Mouse (Mus musculus): ENCODE measurements at regions not wholly inside any gene's neighbourhood (a gene's known extent, or its start where the extent isn't known, plus 50 kb on each side); places are given as distances from the start of the nearest gene placed in this dataset.

DNA sequence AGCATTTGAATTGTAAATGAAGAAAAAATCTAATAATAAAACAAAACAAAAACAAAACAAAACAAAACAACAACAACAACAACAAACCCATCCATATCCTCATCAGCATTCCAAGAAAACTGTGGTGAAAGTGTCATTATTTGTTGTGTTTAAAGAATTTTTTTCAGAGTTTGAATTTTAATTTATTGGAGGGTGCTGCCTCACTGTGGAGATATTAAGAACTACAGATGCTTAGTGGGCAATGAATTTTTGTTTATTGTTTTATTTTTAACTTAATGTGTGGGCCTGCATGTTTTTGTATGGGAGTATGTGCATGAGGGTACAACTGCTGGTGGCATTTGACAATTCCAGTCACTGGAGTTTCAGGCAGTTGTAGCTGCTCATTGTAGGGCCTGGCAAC is 147.6 kb upstream of the Manea start:
- no peak for ATAC-seq
- Histone ChIP-seq H3K9ac (replicated peaks; ENCODE audit: low read depth, low read length) (no peak overlapping the region), H3K27me3 (replicated peaks; ENCODE audit: control insufficient read depth, insufficient read depth, low read length) (no peaks in the 10 kb centered on the region), H3K4me2 (ENCODE audit: low read length) (no peak overlapping the region), H3K27ac (ENCODE audit: low read length) (no peak overlapping the region), H3K4me3 (replicated peaks; ENCODE audit: low read length) (no peak overlapping the region), H3K4me1 (replicated peaks; ENCODE audit: control insufficient read depth, insufficient read depth, low read length) (no peaks in the 10 kb centered on the region), H3K36me3 (ENCODE audit: control insufficient read depth, insufficient read depth) (no peaks in the 10 kb centered on the region), H3K9me3 (ENCODE audit: control insufficient read depth, low read length) (no peaks in the 10 kb centered on the region)

DNA sequence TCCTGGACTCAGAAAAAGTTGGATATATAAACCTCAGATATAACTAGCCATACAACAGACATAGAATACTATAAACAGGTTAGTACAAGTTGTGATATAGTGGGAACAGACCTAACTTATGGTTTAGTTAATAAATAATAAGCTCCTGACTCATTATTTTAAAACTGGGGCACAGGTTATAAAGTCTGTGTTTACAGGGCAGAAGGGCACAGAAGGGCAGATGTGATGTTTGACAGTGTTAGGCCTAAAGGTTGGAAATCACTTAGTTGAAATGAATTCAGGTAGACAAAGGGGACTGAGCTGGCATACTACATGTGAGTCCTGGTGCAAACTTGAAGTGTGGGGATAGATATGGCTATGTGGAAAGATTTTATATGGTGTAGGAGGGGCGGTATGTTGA is 128.2 kb upstream of the Manea start:
- Histone ChIP-seq H3K36me3 (ENCODE audit: control insufficient read depth, insufficient read depth) (no peaks in the 10 kb centered on the region), H3K27me3 (replicated peaks; ENCODE audit: control insufficient read depth, insufficient read depth, low read length) (no peaks in the 10 kb centered on the region), H3K9me3 (ENCODE audit: control insufficient read depth, low read length) (no peaks in the 10 kb centered on the region), H3K9ac (replicated peaks; ENCODE audit: low read depth, low read length) (no peak overlapping the region), H3K4me2 (ENCODE audit: low read length) (no peak overlapping the region), H3K4me1 (replicated peaks; ENCODE audit: control insufficient read depth, insufficient read depth, low read length) (no peaks in the 10 kb centered on the region), H3K27ac (ENCODE audit: low read length) (no peak overlapping the region), H3K4me3 (replicated peaks; ENCODE audit: low read length) (no peak overlapping the region)
- 91% methylated on average over 1 of the region's 1 CpGs for WGBS
- no peak for ATAC-seq

GRCm38 (mm10) chr4:26441533-26441932 is 94.8 kb upstream of the Manea start:
- Histone ChIP-seq H3K4me2 (ENCODE audit: low read length) (no peak overlapping the region), H3K9ac (replicated peaks; ENCODE audit: low read depth, low read length) (no peak overlapping the region), H3K36me3 (ENCODE audit: control insufficient read depth, insufficient read depth) (no peaks in the 10 kb centered on the region), H3K27me3 (replicated peaks; ENCODE audit: control insufficient read depth, insufficient read depth, low read length) (no peaks in the 10 kb centered on the region), H3K27ac (ENCODE audit: low read length) (no peak overlapping the region), H3K9me3 (ENCODE audit: control insufficient read depth, low read length) (no peaks in the 10 kb centered on the region), H3K4me3 (replicated peaks; ENCODE audit: low read length) (no peak overlapping the region), H3K4me1 (replicated peaks; ENCODE audit: control insufficient read depth, insufficient read depth, low read length) (no peaks in the 10 kb centered on the region)
- ATAC-seq = no peak
- 70% methylated on average over 1 of the region's 1 CpGs for WGBS

DNA sequence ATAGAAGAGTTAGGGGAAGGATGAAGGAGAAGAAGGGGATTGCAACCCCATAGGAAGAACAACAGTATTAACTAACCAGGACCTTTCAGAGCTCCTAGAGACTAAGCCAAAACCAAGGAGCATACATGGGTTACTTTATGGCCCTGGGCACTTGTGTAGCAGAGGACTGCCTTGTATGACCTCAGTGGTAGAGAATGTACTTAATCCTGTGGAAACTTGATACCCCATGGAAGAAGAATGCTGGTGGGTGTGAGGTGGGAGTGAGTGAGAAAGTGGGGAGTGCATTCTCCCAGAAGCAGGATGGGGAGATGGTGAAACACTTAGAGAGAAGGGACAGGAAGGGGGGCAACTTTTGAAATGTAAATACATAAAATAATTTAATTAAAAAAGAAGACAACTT is 75.4 kb upstream of the Manea start:
- H3K27ac ChIP-seq (ENCODE audit: low read length) = no peak overlapping the region
- no peak overlapping the region for H3K9ac ChIP-seq (replicated peaks; ENCODE audit: low read depth, low read length)
- H3K27me3 ChIP-seq (replicated peaks; ENCODE audit: control insufficient read depth, insufficient read depth, low read length) = no peaks in the 10 kb centered on the region
- ATAC-seq = no peak
- no peak overlapping the region for H3K4me3 ChIP-seq (replicated peaks; ENCODE audit: low read length)
- no peaks in the 10 kb centered on the region for H3K9me3 ChIP-seq (ENCODE audit: control insufficient read depth, low read length)
- no peaks in the 10 kb centered on the region for H3K36me3 ChIP-seq (ENCODE audit: control insufficient read depth, insufficient read depth)
- no peaks in the 10 kb centered on the region for H3K4me1 ChIP-seq (replicated peaks; ENCODE audit: control insufficient read depth, insufficient read depth, low read length)
- no peak overlapping the region for H3K4me2 ChIP-seq (ENCODE audit: low read length)

DNA sequence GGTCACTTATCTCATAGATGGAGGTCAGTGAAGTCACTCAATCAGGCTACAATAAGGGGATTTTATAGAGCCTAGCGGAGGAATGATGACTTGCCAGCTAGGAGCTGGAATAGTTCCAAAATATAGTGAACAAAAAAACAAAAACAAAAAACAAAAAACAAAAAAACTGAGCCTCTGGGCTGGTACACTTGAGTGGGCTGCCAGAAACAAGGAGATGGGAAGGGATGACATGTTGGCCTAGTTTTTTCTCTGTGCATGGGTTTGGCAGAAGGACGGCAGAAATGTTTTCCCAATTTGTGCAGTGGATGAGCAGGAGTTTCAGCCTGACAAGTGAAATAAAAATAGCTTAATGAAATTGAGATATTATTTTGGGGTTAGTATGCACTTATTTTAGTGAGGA is 57.6 kb upstream of the Manea start:
- no peak for ATAC-seq
- no peaks in the 10 kb centered on the region for H3K36me3 ChIP-seq (ENCODE audit: control insufficient read depth, insufficient read depth)
- no peaks in the 10 kb centered on the region for H3K4me1 ChIP-seq (replicated peaks; ENCODE audit: control insufficient read depth, insufficient read depth, low read length)
- no peak overlapping the region for H3K4me3 ChIP-seq (replicated peaks; ENCODE audit: low read length)
- 54% methylated on average over 2 of the region's 2 CpGs for WGBS
- H3K27me3 ChIP-seq (replicated peaks; ENCODE audit: control insufficient read depth, insufficient read depth, low read length) = no peaks in the 10 kb centered on the region
- no peak overlapping the region for H3K4me2 ChIP-seq (ENCODE audit: low read length)
- H3K9me3 ChIP-seq (ENCODE audit: control insufficient read depth, low read length) = no peaks in the 10 kb centered on the region
- H3K9ac ChIP-seq (replicated peaks; ENCODE audit: low read depth, low read length) = no peak overlapping the region
- H3K27ac ChIP-seq (ENCODE audit: low read length) = no peak overlapping the region

- H3K9me3 ChIP-seq (ENCODE audit: control insufficient read depth, low read length) = no peaks in the 10 kb centered on the region
- no peak overlapping the region for H3K4me2 ChIP-seq (ENCODE audit: low read length)
- H3K4me1 ChIP-seq (replicated peaks; ENCODE audit: control insufficient read depth, insufficient read depth, low read length) = no peaks in the 10 kb centered on the region
- H3K27me3 ChIP-seq (replicated peaks; ENCODE audit: control insufficient read depth, insufficient read depth, low read length) = no peaks in the 10 kb centered on the region
- ATAC-seq = no peak
- H3K9ac ChIP-seq (replicated peaks; ENCODE audit: low read depth, low read length) = no peak overlapping the region
- H3K4me3 ChIP-seq (replicated peaks; ENCODE audit: low read length) = no peak overlapping the region
- H3K36me3 ChIP-seq (ENCODE audit: control insufficient read depth, insufficient read depth) = no peaks in the 10 kb centered on the region
- H3K27ac ChIP-seq (ENCODE audit: low read length) = no peak overlapping the region
Observed at GRCm38 (mm10) chr4:26402213-26402612, 55.5 kb upstream of the Manea start.

Data from forebrain, embryonic 16.5 days (tissue).